Mouse (Mus musculus) embryonic fibroblast, embryonic 13.5 days (primary cell): ENCODE data around the gene Iqschfp.

Experiments
- CTCF ChIP-seq: IDR thresholded peaks from 2 replicates; pipeline ENCODE4 v1.5.1; 2011; ENCODE audit warnings: mild to moderate bottlenecking, control low read depth, low read length, moderate library complexity, borderline replicate concordance; ENCODE audit not compliant: insufficient read depth
- POLR2A ChIP-seq: IDR thresholded peaks from 2 replicates; pipeline ENCODE4 v1.6.1; 2011; ENCODE audit warnings: low read depth, mild to moderate bottlenecking, control low read depth, low read length, moderate library complexity

GRCm38 (mm10) chr3:67952517-67952940 is 60.5 kb downstream of the Iqschfp start:
- TF ChIP-seq POLR2A (no peak), CTCF (no peak)
